Mouse (Mus musculus) stomach, postnatal 0 days (tissue): Measurements from ENCODE around the gene Timmdc1. TPM values are rescaled to one million over a fixed set of nuclear protein-coding genes. Genes with fewer than 3 reads are reported as not detected.

ENCODE experiments used
- ATAC-seq: fragments of 200-750 bp; cut with Nextera tagmentation; 2 replicates; pipeline ENCODE4 v1.8.0; 2017; ENCODE audit not compliant: low FRiP score, low TSS enrichment
- DNase-seq: peaks from one replicate; pipeline ENCODE4 v3.0.0-alpha.2; 2016; ENCODE audit warnings: low spot score
- H3K27ac ChIP-seq: fragments of 300-500 bp; sonication (generic); replicated peaks from 2 replicates; pipeline ENCODE4 v1.5.1; 2014; ENCODE audit warnings: mild to moderate bottlenecking, control low read depth
- H3K27me3 ChIP-seq: fragments of 300-500 bp; sonication (generic); 2 replicates; pipeline ENCODE4 v1.6.1; 2014; ENCODE audit warnings: low read length; ENCODE audit not compliant: control insufficient read depth, insufficient read depth
- H3K36me3 ChIP-seq: fragments of 300-500 bp; sonication (generic); 2 replicates; pipeline ENCODE4 v1.6.1; 2014; ENCODE audit warnings: low read length, mixed read lengths; ENCODE audit not compliant: control insufficient read depth, insufficient read depth
- H3K4me1 ChIP-seq: fragments of 300-500 bp; sonication (generic); replicated peaks from 2 replicates; pipeline ENCODE4 v1.6.1; 2014; ENCODE audit warnings: antibody characterized with exemption; ENCODE audit not compliant: control insufficient read depth, insufficient read depth
- H3K4me2 ChIP-seq: fragments of 300-500 bp; sonication (generic); replicated peaks from 2 replicates; pipeline ENCODE4 v1.6.1; 2014; ENCODE audit warnings: low read depth, mild to moderate bottlenecking, control low read depth, moderate library complexity
- H3K4me3 ChIP-seq: fragments of 300-500 bp; sonication (generic); 2 replicates; pipeline ENCODE4 v1.5.1; 2014; ENCODE audit warnings: low read depth, low read length, control low read depth
- H3K9ac ChIP-seq: fragments of 300-500 bp; sonication (generic); 2 replicates; pipeline ENCODE4 v1.6.1; 2014; ENCODE audit warnings: mild to moderate bottlenecking, low read length, control low read depth, mixed read lengths
- H3K9me3 ChIP-seq: fragments of 300-500 bp; sonication (generic); 2 replicates; pipeline ENCODE4 v1.6.1; 2016; ENCODE audit warnings: low read length; ENCODE audit not compliant: control insufficient read depth
- CTCF ChIP-seq: IDR thresholded peaks from 2 replicates; pipeline ENCODE4 v1.5.1; 2016; ENCODE audit warnings: antibody characterized with exemption, low read depth, mild to moderate bottlenecking, moderate library complexity
- EP300 ChIP-seq: optimal IDR thresholded peaks from 2 replicates; pipeline ENCODE3; 2016; ENCODE audit warnings: antibody characterized with exemption
- WGBS: fragments of 180-500 bp; shearing (Covaris S2); extraction: QIAGEN DNeasy Blood & Tissue Kit; methylation state at CpG from one replicate; pipeline ENCODE4 v1.1.7; 2014; 5-methylcytosine and 5-hydroxymethylcytosine counted together
- polyA plus RNA-seq: library from polyadenylated mRNA; unstranded; fragments of >200 nt; fragmentation: Nextera tagmentation; extraction: Ambion mirVana; gene quantifications from 2 replicates; pipeline ENCODE4 v1.2.1, GENCODE M21; 2015

The Timmdc1 gene
- polyA plus RNA-seq, 1 experiment from 2014 or later = 15.5 TPM

GRCm38 (mm10) chr16:38510846-38511245 lies 11.6 kb downstream of the Timmdc1 start:
- Histone ChIP-seq H3K9me3 (no peaks in the 10 kb centered on the region), H3K27ac (no peak overlapping the region), H3K9ac (no peak overlapping the region), H3K4me2 (no peak overlapping the region), H3K27me3 (no peaks in the 10 kb centered on the region), H3K4me3 (no peak overlapping the region), H3K36me3 (0 out of 2 replicates have a peak, but pooled peaks cover 5% of the 10 kb centered on the region), H3K4me1 (no peaks in the 10 kb centered on the region)
- ATAC-seq (no peak), DNase-seq (no peak)
- WGBS = 94% methylated on average over 2 of the region's 2 CpGs
- TF ChIP-seq EP300 (no peak), CTCF (no peak)

GRCm38 (mm10) chr16:38506041-38506634 lies 16.3 kb downstream of the Timmdc1 start:
- TF ChIP-seq CTCF (peak; percentile 99), EP300 (no peak)
- Histone ChIP-seq H3K4me1 (no peaks in the 10 kb centered on the region), H3K4me3 (no peak overlapping the region), H3K27me3 (no peaks in the 10 kb centered on the region), H3K36me3 (peaks cover 3% of the 10 kb centered on the region), H3K9ac (no peak overlapping the region), H3K4me2 (no peak overlapping the region), H3K9me3 (no peaks in the 10 kb centered on the region), H3K27ac (no peak overlapping the region)
- ATAC-seq = peak; percentile 88
- DNase-seq = peak; percentile 63
- 77% methylated on average over 4 of the region's 4 CpGs for WGBS

GRCm38 (mm10) chr16:38503528-38503927 lies 18.9 kb downstream of the Timmdc1 start:
- Histone ChIP-seq H3K9me3 (no peaks in the 10 kb centered on the region), H3K4me3 (no peak overlapping the region), H3K9ac (no peak overlapping the region), H3K4me1 (no peaks in the 10 kb centered on the region), H3K27ac (no peak overlapping the region), H3K36me3 (peaks cover 4% of the 10 kb centered on the region), H3K27me3 (no peaks in the 10 kb centered on the region), H3K4me2 (no peak overlapping the region)
- WGBS = 83% methylated on average over 4 of the region's 4 CpGs
- TF ChIP-seq EP300 = no peak
- TF ChIP-seq CTCF = no peak
- DNase-seq (no peak), ATAC-seq (no peak)

GRCm38 (mm10) chr16:38502469-38502868 lies 20.0 kb downstream of the Timmdc1 start:
- H3K4me1 ChIP-seq = no peaks in the 10 kb centered on the region
- 90% methylated on average over 10 of the region's 10 CpGs for WGBS
- DNase-seq (no peak), ATAC-seq (no peak)
- no peaks in the 10 kb centered on the region for H3K27me3 ChIP-seq
- H3K4me2 ChIP-seq = no peak overlapping the region
- peaks cover 7% of the 10 kb centered on the region for H3K36me3 ChIP-seq
- no peaks in the 10 kb centered on the region for H3K9me3 ChIP-seq
- TF ChIP-seq EP300 = no peak
- TF ChIP-seq CTCF = no peak
- H3K27ac ChIP-seq = no peak overlapping the region
- H3K9ac ChIP-seq = no peak overlapping the region
- H3K4me3 ChIP-seq = no peak overlapping the region

GRCm38 (mm10) chr16:38496604-38497140 lies 25.8 kb downstream of the Timmdc1 start:
- Histone ChIP-seq H3K4me2 (no peak overlapping the region), H3K9ac (no peak overlapping the region), H3K4me3 (no peak overlapping the region), H3K27ac (no peak overlapping the region), H3K9me3 (no peaks in the 10 kb centered on the region), H3K36me3 (0 out of 2 replicates have a peak, but pooled peaks cover 5% of the 10 kb centered on the region), H3K27me3 (no peaks in the 10 kb centered on the region), H3K4me1 (no peaks in the 10 kb centered on the region)
- no peak for ATAC-seq
- DNase-seq = no peak
- WGBS = 80% methylated on average over 7 of the region's 7 CpGs
- no peak for TF ChIP-seq CTCF
- no peak for TF ChIP-seq EP300

GRCm38 (mm10) chr16:38493890-38494289 lies 28.6 kb downstream of the Timmdc1 start:
- Histone ChIP-seq H3K4me3 (no peak overlapping the region), H3K4me1 (no peaks in the 10 kb centered on the region), H3K9me3 (no peaks in the 10 kb centered on the region), H3K27me3 (no peaks in the 10 kb centered on the region), H3K9ac (no peak overlapping the region), H3K36me3 (0 out of 2 replicates have a peak, but pooled peaks cover 3% of the 10 kb centered on the region), H3K4me2 (no peak overlapping the region), H3K27ac (no peak overlapping the region)
- DNase-seq = no peak
- whole genome bisulfite sequencing = 75% methylated on average over 10 of the region's 10 CpGs
- TF ChIP-seq EP300 (no peak), CTCF (peak; percentile 60)
- no peak for ATAC-seq
